Mouse (Mus musculus): ENCODE data around the gene Akt1s1. TPM values are rescaled to one million over a fixed set of nuclear protein-coding genes. Genes with fewer than 3 reads are reported as not detected.

The Akt1s1 gene
- polyA plus RNA-seq, 1 experiment = 49.8 TPM

- H3K4me3 ChIP-seq (ENCODE audit: insufficient read depth, low read depth, low read length) = peak overlapping the region; percentile 30
- H3K27ac ChIP-seq (replicated peaks; ENCODE audit: low read depth, low read length) = peak overlapping the region; percentile 59
Measured at GRCm38 (mm10) chr7:44818751-44819235, 30.0 kb upstream of the Akt1s1 start.

GRCm38 (mm10) chr7:44819391-44819790 is 29.4 kb upstream of the Akt1s1 start:
- peaks cover 20% of the 10 kb centered on the region for H3K4me1 ChIP-seq (ENCODE audit: control insufficient read depth, insufficient read depth, insufficient read length, low read length)
- peak overlapping the region; percentile 3; the same call in 1 of the 2 replicates for H3K4me3 ChIP-seq (ENCODE audit: insufficient read depth, low read depth, low read length)

More at GRCm38 (mm10) chr7:44818751-44819235, 30.0 kb upstream of the Akt1s1 start:
- H3K4me1 ChIP-seq (ENCODE audit: control insufficient read depth, insufficient read depth, insufficient read length, low read length) = peaks cover 20% of the 10 kb centered on the region

DNA sequence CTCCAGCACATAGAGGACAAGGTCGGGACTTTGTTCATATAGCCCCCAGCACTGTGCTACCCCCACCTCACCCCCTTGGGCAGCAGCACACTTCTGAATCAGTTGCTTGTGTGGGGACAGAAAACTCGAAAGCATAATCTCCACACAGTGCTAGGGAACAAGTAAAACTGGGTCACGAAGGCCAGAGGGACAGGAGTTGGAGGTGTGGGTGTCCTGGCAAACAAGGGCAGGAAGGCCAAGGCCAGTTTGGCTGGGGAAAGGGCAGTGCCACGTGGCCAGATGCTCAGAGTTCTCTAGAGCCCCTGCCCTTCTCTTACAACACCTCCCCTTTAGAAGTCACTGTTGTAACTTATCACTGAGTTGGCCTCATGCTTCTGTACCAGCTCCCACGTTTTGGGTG is 28.9 kb upstream of the Akt1s1 start:
- peaks cover 20% of the 10 kb centered on the region for H3K4me1 ChIP-seq (ENCODE audit: control insufficient read depth, insufficient read depth, insufficient read length, low read length)

More at GRCm38 (mm10) chr7:44819391-44819790, 29.4 kb upstream of the Akt1s1 start:
- peak overlapping the region; percentile 56 for H3K27ac ChIP-seq (replicated peaks; ENCODE audit: low read depth, low read length)

DNA sequence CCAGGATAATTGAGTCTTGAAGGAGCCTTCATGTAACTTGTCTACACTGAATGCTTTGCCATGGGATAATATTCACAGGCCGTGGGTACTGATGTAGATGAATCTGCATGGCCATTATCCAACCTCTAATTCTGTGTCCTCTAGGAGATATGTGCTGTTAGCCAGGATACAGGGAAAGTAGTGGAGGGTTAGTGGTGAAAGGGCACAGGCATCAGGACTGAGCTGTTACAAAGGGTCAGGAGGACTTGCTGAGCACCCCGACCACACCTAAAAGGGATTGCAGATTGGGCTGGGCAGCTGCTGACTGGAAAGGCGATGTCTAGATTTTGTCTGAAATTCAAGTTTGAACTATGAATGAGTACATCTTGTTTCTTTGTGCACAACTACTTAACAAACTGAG is 28.3 kb upstream of the Akt1s1 start:
- Histone ChIP-seq H3K4me3 (ENCODE audit: insufficient read depth, low read depth, low read length) (no peak overlapping the region), H3K27ac (replicated peaks; ENCODE audit: low read depth, low read length) (no peak overlapping the region), H3K4me1 (ENCODE audit: control insufficient read depth, insufficient read depth, insufficient read length, low read length) (peaks cover 20% of the 10 kb centered on the region; the same call in 1 of the 2 replicates)

More for the DNA sequence above, 28.9 kb upstream of the Akt1s1 start:
- Histone ChIP-seq H3K4me3 (ENCODE audit: insufficient read depth, low read depth, low read length) (no peak overlapping the region), H3K27ac (replicated peaks; ENCODE audit: low read depth, low read length) (no peak overlapping the region)

- Histone ChIP-seq H3K4me3 (ENCODE audit: insufficient read depth, low read depth, low read length) (no peak overlapping the region), H3K4me1 (ENCODE audit: control insufficient read depth, insufficient read depth, insufficient read length, low read length) (peaks cover 20% of the 10 kb centered on the region; the same call in 1 of the 2 replicates), H3K27ac (replicated peaks; ENCODE audit: low read depth, low read length) (no peak overlapping the region)
Measured at GRCm38 (mm10) chr7:44821666-44822448, 26.9 kb upstream of the Akt1s1 start.

DNA sequence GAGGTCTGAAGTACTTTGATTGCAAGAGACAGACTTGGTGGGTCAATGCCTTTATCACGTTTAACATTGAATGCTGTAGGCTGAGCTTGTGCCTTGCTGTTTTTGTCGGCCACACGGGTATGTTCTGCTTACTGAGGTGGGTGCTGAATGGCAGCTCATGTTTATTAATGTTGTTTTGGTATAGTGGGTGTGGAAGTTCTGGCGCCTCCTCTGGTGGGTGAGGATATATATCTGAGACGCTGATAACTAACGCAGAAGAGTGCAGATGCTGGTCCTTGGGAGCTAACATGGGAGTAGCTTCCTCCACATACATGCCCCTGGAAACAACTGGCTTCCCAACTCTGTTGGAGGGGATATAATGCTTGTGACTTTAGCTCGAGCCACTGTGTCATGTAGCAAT is 25.4 kb upstream of the Akt1s1 start:
- Histone ChIP-seq H3K4me3 (ENCODE audit: insufficient read depth, low read depth, low read length) (no peak overlapping the region), H3K27ac (replicated peaks; ENCODE audit: low read depth, low read length) (no peak overlapping the region), H3K4me1 (ENCODE audit: control insufficient read depth, insufficient read depth, insufficient read length, low read length) (peaks cover 12% of the 10 kb centered on the region; the same call in 1 of the 2 replicates)

DNA sequence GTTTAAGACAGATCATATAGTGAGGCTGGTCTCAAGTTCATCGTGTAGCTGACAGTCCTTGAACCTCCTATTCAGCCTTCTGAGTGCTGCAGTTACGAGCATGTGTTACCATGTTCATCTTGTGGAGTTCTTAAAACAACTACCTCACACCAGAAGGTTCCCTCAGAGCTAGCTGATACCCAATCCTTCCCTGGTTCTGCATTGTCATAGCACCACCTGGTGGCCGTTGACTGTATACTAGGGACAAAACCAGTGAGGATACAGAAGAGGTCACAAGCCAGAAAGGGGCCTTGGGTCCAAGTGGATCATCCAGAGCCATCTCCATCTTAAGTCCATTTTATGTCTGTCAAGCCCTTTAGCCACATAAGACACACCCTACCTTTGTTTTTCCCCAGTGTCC is 23.9 kb upstream of the Akt1s1 start:
- H3K4me1 ChIP-seq (ENCODE audit: control insufficient read depth, insufficient read depth, insufficient read length, low read length) = 0 out of 2 replicates have a peak, but pooled peaks cover 3% of the 10 kb centered on the region
- no peak overlapping the region for H3K4me3 ChIP-seq (ENCODE audit: insufficient read depth, low read depth, low read length)
- no peak overlapping the region for H3K27ac ChIP-seq (replicated peaks; ENCODE audit: low read depth, low read length)

GRCm38 (mm10) chr7:44826771-44827170 is 22.0 kb upstream of the Akt1s1 start:
- H3K4me1 ChIP-seq (ENCODE audit: control insufficient read depth, insufficient read depth, insufficient read length, low read length) = no peaks in the 10 kb centered on the region; the same call in 1 of the 2 replicates
- H3K27ac ChIP-seq (replicated peaks; ENCODE audit: low read depth, low read length) = no peak overlapping the region
- H3K4me3 ChIP-seq (ENCODE audit: insufficient read depth, low read depth, low read length) = no peak overlapping the region

DNA sequence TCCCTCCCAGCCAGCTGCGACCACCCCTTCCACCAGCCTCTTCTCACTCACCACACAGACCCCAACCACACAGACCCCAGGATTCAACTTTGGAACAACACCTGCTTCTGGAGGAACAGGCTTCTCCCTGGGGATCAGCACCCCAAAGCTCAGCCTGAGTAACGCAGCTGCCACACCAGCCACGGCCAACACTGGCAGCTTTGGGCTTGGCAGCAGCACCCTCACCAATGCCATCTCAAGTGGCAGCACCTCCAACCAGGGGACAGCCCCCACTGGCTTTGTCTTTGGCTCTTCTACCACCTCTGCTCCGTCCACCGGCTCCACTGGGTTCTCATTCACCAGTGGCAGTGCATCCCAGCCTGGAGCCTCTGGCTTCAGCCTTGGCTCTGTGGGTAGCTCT is 20.1 kb upstream of the Akt1s1 start:
- Histone ChIP-seq H3K4me1 (ENCODE audit: control insufficient read depth, insufficient read depth, insufficient read length, low read length) (no peaks in the 10 kb centered on the region; the same call in 1 of the 2 replicates), H3K27ac (replicated peaks; ENCODE audit: low read depth, low read length) (no peak overlapping the region), H3K4me3 (ENCODE audit: insufficient read depth, low read depth, low read length) (no peak overlapping the region)

DNA sequence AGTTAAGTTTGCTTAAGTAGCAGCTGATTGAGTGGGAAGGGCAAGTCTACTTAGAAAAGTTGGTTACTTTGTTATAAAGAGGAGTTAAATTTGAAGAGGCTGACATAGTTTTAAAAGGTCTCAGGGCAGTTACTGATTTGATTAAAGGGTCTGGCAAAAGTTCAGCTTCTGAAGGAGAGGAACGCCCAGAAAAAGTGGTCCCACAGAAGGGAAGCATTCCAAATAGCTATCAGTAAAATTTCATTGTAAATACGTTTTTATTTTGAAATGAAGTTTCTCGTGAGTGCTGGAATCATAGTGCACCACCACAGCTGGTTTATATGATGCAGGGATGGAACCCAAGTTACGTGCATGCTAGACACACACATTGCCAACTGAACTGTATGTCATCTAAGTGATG is 16.0 kb upstream of the Akt1s1 start:
- no peak overlapping the region for H3K27ac ChIP-seq (replicated peaks; ENCODE audit: low read depth, low read length)
- H3K4me1 ChIP-seq (ENCODE audit: control insufficient read depth, insufficient read depth, insufficient read length, low read length) = peaks cover 8% of the 10 kb centered on the region
- H3K4me3 ChIP-seq (ENCODE audit: insufficient read depth, low read depth, low read length) = no peak overlapping the region

- peaks cover 14% of the 10 kb centered on the region for H3K4me1 ChIP-seq (ENCODE audit: control insufficient read depth, insufficient read depth, insufficient read length, low read length)
- no peak overlapping the region for H3K4me3 ChIP-seq (ENCODE audit: insufficient read depth, low read depth, low read length)
- peak overlapping the region; percentile 7; the same call in 1 of the 2 replicates for H3K27ac ChIP-seq (replicated peaks; ENCODE audit: low read depth, low read length)
Measured at GRCm38 (mm10) chr7:44835373-44836015, 13.3 kb upstream of the Akt1s1 start.

GRCm38 (mm10) chr7:44836016-44836404 is 12.8 kb upstream of the Akt1s1 start:
- H3K27ac ChIP-seq (replicated peaks; ENCODE audit: low read depth, low read length) = peak overlapping the region; percentile 15; the same call in 1 of the 2 replicates
- peaks cover 14% of the 10 kb centered on the region for H3K4me1 ChIP-seq (ENCODE audit: control insufficient read depth, insufficient read depth, insufficient read length, low read length)
- H3K4me3 ChIP-seq (ENCODE audit: insufficient read depth, low read depth, low read length) = no peak overlapping the region

GRCm38 (mm10) chr7:44836423-44837053 is 12.3 kb upstream of the Akt1s1 start:
- Histone ChIP-seq H3K4me1 (ENCODE audit: control insufficient read depth, insufficient read depth, insufficient read length, low read length) (peaks cover 14% of the 10 kb centered on the region), H3K27ac (replicated peaks; ENCODE audit: low read depth, low read length) (peak overlapping the region; percentile 15; the same call in 1 of the 2 replicates), H3K4me3 (ENCODE audit: insufficient read depth, low read depth, low read length) (no peak overlapping the region)

DNA sequence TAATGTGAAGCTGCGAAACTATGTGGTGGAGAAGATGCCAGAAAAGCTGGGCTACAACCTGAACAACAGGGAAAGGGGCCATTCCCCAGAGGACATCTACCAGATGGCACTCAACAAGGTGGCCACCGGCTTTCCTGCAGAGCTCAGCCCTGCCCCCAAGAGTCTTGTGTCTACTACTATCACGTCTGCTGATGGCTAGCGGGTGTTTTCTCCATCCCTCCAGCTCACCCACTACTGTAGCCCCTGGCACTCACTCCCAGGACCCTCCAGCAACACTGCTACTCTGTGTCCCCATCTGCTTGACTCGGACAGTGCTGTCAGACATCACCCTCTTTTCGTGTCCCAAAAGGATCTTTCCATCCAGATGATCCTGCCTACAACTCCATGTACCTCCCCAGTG is 10.7 kb upstream of the Akt1s1 start:
- H3K27ac ChIP-seq (replicated peaks; ENCODE audit: low read depth, low read length) = no peak overlapping the region
- peaks cover 14% of the 10 kb centered on the region for H3K4me1 ChIP-seq (ENCODE audit: control insufficient read depth, insufficient read depth, insufficient read length, low read length)
- H3K4me3 ChIP-seq (ENCODE audit: insufficient read depth, low read depth, low read length) = no peak overlapping the region

DNA sequence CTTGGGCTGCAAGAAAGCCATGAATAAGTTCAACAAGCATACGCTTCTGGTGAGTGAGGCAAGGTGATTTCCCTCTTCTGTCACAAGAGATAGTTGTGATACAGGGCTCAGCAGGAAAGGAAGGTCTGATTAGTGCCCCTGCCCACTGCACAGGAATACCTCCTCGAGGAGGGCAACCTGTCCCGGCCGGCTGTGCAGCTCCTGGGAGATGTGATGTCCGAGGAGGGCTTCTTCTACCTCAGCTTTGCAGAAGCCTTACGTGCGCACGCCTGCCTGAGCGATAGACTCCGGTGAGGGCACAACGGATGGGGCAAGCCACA is 9.7 kb upstream of the Akt1s1 start:
- H3K4me3 ChIP-seq (ENCODE audit: insufficient read depth, low read depth, low read length) = no peak overlapping the region
- H3K27ac ChIP-seq (replicated peaks; ENCODE audit: low read depth, low read length) = no peak overlapping the region
- H3K4me1 ChIP-seq (ENCODE audit: control insufficient read depth, insufficient read depth, insufficient read length, low read length) = peaks cover 14% of the 10 kb centered on the region
